Mouse (Mus musculus): Measurements from ENCODE around the gene Otulinl. TPM values are rescaled to one million over a fixed set of nuclear protein-coding genes. Genes with fewer than 3 reads are reported as not detected.

Gene Otulinl
- polyA plus RNA-seq, 1 experiment from 2014 or later, result 10.2 TPM

DNA sequence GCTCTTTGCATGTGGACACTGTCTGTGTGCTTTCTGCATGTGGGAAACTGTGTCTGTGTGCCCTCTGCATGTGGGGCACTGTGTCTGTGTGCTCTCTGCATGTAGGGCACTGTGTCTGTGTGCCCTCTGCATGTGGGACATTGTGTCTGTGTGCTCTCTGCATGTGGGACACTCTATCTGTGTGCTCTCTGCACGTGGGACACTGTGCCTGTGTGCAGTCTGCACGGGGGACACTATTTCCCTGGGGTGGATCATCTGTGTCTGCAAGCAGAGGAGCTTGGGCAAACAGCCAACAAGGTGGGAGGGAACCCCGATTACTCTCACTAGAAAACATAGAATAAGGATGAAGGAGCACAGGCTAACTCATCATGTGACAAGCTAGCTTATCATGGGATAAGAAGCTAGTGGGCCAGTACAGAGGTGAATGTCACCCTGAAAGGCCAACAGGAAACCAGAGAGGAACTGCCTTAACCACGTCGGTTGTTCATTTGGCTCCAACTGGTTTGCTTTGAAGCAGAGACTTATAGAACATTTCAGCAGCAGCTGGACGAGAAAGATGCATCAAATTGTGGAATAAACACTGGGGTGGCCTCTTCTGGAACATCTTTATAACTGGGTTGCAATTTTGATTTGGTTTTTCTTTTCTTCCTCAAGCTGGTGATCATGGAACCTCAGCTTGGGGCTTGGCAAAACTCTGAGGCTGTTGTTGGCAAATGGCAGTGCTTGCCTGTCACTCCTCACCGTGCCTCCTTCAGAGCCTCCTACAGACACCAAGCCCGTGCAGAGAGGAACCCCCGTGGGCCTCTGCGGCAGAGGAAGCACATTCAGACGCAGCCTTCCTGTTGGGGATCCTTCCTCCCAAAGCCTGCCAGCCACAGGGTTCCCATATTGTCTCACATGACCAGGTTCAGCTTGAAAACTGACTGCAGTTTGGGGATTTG lies 20.9 kb upstream of the Otulinl start:
- no peak overlapping the region for H3K4me2 ChIP-seq (replicated peaks)
- no peak for ATAC-seq (replicated peaks)
- no peaks in the 10 kb centered on the region for H3K36me3 ChIP-seq
- no peak overlapping the region for H3K9ac ChIP-seq (replicated peaks)
- no peak overlapping the region for H3K4me3 ChIP-seq
- 34% methylated on average over 11 of the region's 11 CpGs for WGBS
- no peaks in the 10 kb centered on the region for H3K9me3 ChIP-seq
- peaks cover 13% of the 10 kb centered on the region for H3K4me1 ChIP-seq
- H3K27me3 ChIP-seq, result no peaks in the 10 kb centered on the region
- H3K27ac ChIP-seq (replicated peaks), result 0 out of 2 replicates have a peak overlapping the region, but pooled peaks have one; percentile 5

DNA sequence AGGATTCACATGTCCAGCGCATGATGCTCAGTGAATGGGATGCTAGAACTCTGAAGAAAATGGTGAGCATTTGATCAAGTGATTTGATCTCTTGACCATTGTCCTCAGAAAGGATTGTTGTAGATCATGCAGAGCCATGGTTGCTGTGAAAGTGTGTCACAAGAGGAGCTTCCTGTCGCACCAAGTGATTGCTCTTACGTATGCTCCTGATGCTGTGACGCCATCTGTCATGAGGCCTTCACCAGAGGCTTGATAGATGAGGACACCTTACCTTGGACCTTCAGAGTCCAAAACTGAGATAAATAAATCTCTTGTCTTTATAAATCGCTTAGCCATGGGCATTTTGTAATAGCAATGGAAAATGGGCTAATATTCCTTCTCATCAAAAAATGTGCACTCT lies 16.3 kb upstream of the Otulinl start:
- 93% methylated on average over 5 of the region's 5 CpGs for WGBS
- Histone ChIP-seq H3K27ac (replicated peaks) (no peak overlapping the region), H3K4me1 (peaks cover 5% of the 10 kb centered on the region), H3K4me2 (replicated peaks) (no peak overlapping the region), H3K9ac (replicated peaks) (no peak overlapping the region), H3K9me3 (no peaks in the 10 kb centered on the region), H3K4me3 (no peak overlapping the region), H3K27me3 (no peaks in the 10 kb centered on the region), H3K36me3 (no peaks in the 10 kb centered on the region)
- no peak for ATAC-seq (replicated peaks)

DNA sequence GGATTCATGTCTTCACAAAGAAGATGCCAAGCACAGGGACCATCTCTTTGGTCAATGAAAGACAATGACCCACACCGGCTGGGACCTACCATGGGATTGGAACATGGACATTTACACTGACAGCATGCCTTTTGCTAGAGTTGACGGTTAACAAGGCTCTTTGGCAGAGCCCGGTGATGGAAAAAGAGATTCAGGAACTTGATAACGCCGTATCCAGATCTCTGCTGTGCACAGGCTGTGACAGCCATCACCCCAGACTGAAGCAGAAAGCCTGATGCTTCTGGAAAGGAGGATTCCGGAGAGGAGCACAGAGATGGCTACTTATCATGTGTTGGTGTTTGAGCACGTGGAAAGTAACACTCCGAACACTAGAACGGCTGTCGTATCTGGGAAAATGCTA lies 11.9 kb upstream of the Otulinl start:
- no peak for ATAC-seq (replicated peaks)
- Histone ChIP-seq H3K9me3 (no peaks in the 10 kb centered on the region), H3K27me3 (no peaks in the 10 kb centered on the region), H3K36me3 (no peaks in the 10 kb centered on the region), H3K4me1 (no peaks in the 10 kb centered on the region), H3K4me2 (replicated peaks) (no peak overlapping the region), H3K4me3 (no peak overlapping the region), H3K27ac (replicated peaks) (no peak overlapping the region), H3K9ac (replicated peaks) (no peak overlapping the region)
- 92% methylated on average over 10 of the region's 10 CpGs for WGBS

DNA sequence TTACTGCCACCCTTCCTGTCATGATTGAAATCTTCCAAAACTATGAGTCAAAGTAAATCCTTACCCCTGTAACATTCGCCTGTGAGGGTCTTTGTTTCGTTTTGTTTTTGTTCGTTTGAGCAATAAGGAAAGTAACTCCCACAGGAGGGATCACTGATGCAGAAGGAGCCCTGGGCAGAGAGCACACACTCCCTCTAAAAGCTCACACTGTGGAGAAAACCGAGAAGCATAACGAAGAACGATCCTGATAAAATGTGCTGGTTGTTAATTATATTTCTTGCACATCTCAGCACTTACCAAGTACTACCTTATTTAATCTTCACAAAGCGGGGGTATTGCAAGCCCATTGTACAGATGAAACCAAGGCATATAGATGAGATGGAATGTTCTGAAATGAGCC lies 10.8 kb upstream of the Otulinl start:
- no peaks in the 10 kb centered on the region for H3K4me1 ChIP-seq
- H3K4me2 ChIP-seq (replicated peaks), result no peak overlapping the region
- no peaks in the 10 kb centered on the region for H3K27me3 ChIP-seq
- no peaks in the 10 kb centered on the region for H3K36me3 ChIP-seq
- H3K27ac ChIP-seq (replicated peaks), result no peak overlapping the region
- no peaks in the 10 kb centered on the region for H3K9me3 ChIP-seq
- no peak overlapping the region for H3K9ac ChIP-seq (replicated peaks)
- ATAC-seq (replicated peaks), result no peak
- WGBS, result 60% methylated on average over 7 of the region's 7 CpGs
- no peak overlapping the region for H3K4me3 ChIP-seq

DNA sequence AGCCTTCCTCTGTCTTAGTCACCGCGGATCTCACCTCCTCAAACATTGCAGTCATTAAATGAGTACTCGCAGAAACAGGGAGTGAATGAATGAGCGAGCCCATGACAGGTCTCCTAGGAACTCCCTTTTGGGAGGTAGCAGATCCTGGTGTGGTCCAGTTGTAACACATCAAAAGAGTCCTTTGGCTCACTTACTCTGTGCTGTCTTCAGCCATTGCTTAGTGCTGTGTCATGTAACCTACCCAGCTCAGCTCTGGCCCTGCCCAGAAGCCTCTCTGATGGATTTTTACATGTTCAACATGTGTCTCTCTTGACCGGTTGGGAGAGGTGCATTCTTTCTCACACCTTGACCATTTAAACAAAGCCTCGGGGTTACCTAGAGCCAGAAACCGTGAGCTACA lies 9.8 kb upstream of the Otulinl start:
- WGBS, result 91% methylated on average over 7 of the region's 7 CpGs
- Histone ChIP-seq H3K4me3 (no peak overlapping the region), H3K27me3 (no peaks in the 10 kb centered on the region), H3K9me3 (no peaks in the 10 kb centered on the region), H3K36me3 (no peaks in the 10 kb centered on the region), H3K4me2 (replicated peaks) (no peak overlapping the region), H3K27ac (replicated peaks) (no peak overlapping the region), H3K4me1 (no peaks in the 10 kb centered on the region), H3K9ac (replicated peaks) (no peak overlapping the region)
- no peak for ATAC-seq (replicated peaks)

DNA sequence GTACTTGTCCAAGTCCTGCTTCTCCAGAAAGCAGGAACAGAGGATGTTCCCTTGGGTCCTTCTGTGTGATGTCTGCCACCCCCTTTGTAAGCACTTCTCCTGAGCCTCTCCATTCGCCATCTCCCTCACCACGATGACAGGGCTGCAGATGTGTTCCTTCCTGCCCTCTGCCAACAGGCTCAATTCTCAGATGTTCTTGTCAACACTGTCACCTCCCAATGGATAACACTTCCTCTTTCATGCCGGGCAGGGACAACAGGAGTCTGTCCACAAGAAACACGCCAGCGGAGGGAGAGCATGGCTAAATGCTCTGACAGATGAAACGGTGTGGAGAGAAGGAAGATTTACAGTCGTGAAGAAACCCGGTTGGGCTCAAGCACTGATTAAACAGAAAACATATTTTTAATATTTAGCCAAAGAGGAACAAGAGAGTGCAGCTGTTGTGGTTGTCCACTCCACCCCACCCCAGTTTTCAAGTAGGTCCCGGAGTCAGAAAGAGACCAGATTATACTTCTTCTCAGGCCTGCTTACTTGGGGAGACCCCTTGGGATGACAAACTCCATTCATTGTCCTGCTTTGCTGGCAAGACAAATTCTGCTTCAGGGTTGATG lies 6.8 kb upstream of the Otulinl start:
- H3K27ac ChIP-seq (replicated peaks), result no peak overlapping the region
- no peak overlapping the region for H3K9ac ChIP-seq (replicated peaks)
- no peak overlapping the region for H3K4me2 ChIP-seq (replicated peaks)
- H3K36me3 ChIP-seq, result no peaks in the 10 kb centered on the region
- H3K9me3 ChIP-seq, result no peaks in the 10 kb centered on the region
- no peaks in the 10 kb centered on the region for H3K4me1 ChIP-seq
- H3K27me3 ChIP-seq, result no peaks in the 10 kb centered on the region
- no peak overlapping the region for H3K4me3 ChIP-seq
- ATAC-seq (replicated peaks), result no peak
- 89% methylated on average over 9 of the region's 9 CpGs for WGBS

DNA sequence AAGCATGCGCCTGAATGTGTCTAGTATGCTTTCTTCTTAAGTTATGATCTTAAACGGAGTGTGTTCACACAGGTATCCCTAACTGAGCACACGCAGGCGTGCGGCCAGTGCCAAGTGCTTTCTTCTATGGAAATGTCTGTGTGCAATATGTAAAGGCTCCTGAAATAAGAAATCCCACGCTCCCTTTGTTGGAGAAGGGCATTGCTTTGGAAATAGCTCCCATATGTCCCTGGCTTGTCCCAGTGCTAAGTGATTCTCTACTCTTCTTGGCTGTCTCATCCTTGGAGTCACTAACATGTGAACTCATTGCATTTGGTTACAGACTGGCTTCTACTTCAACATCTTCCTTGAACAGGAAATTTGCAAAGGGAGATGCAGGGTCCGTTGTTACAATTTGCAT lies 3.4 kb upstream of the Otulinl start:
- WGBS, result 87% methylated on average over 7 of the region's 7 CpGs
- Histone ChIP-seq H3K4me2 (replicated peaks) (no peak overlapping the region), H3K9ac (replicated peaks) (no peak overlapping the region), H3K27me3 (no peaks in the 10 kb centered on the region), H3K4me3 (no peak overlapping the region), H3K4me1 (peaks cover 7% of the 10 kb centered on the region), H3K27ac (replicated peaks) (no peak overlapping the region), H3K9me3 (no peaks in the 10 kb centered on the region), H3K36me3 (no peaks in the 10 kb centered on the region)
- ATAC-seq (replicated peaks), result no peak

DNA sequence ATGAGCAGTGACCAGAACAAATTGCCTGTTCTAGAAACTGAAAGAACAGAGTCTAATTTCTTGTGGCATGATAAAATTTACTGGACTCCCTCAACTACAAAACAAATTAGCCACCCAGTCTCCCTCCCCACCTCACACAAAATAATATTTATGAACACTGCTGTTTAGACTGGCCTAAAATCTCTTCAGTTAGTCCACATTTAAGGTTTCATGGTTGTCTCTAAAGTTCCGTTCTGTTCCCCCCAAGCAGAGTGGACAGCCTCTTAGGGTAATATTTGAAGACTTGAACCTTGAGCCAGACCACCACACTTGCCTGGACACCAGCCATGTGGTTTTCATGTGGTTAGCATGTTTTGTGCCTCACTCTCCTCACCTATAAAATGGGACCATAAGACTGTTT lies 1.8 kb upstream of the Otulinl start:
- WGBS, result 98% methylated on average over 1 of the region's 1 CpGs
- H3K9ac ChIP-seq (replicated peaks), result no peak overlapping the region

DNA sequence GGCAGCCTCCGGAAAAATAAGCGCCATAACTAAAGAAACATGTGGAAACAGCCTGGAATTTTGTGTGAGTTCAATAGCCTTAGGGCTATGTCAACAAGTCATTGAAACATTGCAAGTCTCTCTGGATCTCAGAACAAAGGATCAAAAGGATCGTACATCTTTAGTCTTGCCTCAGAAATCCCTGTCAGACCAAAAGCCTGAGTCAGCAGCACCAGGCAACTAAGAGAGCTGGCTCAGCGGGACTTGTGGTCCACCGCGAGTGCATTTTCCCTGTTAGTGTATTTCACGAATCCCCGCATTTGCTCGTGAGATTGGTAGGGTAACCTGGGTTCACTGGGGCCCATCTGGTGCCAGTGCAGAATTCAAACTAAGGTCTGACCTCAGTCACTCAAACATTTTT lies 1.2 kb upstream of the Otulinl start:
- 52% methylated on average over 9 of the region's 9 CpGs for WGBS
- Histone ChIP-seq H3K36me3 (no peaks in the 10 kb centered on the region), H3K27me3 (no peaks in the 10 kb centered on the region), H3K4me1 (peaks cover 7% of the 10 kb centered on the region), H3K4me3 (no peak overlapping the region), H3K4me2 (replicated peaks) (no peak overlapping the region), H3K9ac (replicated peaks) (no peak overlapping the region), H3K9me3 (no peaks in the 10 kb centered on the region), H3K27ac (replicated peaks) (no peak overlapping the region)
- no peak for ATAC-seq (replicated peaks)

More for the DNA sequence above, 1.8 kb upstream of the Otulinl start:
- no peak for ATAC-seq (replicated peaks)
- H3K9me3 ChIP-seq, result no peaks in the 10 kb centered on the region
- H3K4me3 ChIP-seq, result no peak overlapping the region
- no peaks in the 10 kb centered on the region for H3K27me3 ChIP-seq
- no peak overlapping the region for H3K27ac ChIP-seq (replicated peaks)
- H3K4me2 ChIP-seq (replicated peaks), result no peak overlapping the region
- H3K36me3 ChIP-seq, result no peaks in the 10 kb centered on the region
- H3K4me1 ChIP-seq, result peaks cover 7% of the 10 kb centered on the region

DNA sequence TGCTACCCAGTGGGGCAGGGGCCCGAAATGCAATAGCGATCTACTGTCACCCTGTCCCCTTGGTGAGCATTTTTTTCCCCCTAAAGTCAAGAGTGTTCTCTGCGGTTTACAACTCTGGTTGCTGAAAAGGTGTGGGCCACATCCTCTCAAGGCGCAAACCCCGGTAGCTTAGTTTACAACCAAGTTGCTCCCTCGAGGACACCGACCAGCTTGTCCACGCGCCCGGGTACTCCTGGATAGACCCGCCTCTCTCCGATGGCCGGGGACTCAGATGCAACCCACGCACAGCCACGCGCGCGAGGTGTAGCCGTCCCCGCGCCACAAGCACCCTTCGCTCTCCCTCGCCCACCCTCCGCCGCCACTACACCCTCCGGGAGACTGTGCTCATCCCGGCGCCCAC lies 382 bp downstream of the Otulinl start:
- Histone ChIP-seq H3K27me3 (no peaks in the 10 kb centered on the region), H3K4me3 (peak overlapping the region; percentile 73), H3K36me3 (no peaks in the 10 kb centered on the region), H3K4me1 (peaks cover 9% of the 10 kb centered on the region), H3K27ac (replicated peaks) (peak overlapping the region; percentile 32), H3K4me2 (replicated peaks) (peak overlapping the region; percentile 96), H3K9me3 (no peaks in the 10 kb centered on the region), H3K9ac (replicated peaks) (peak overlapping the region; percentile 74)
- WGBS, result 2% methylated on average over 28 of the region's 28 CpGs
- ATAC-seq (replicated peaks), result no peak

DNA sequence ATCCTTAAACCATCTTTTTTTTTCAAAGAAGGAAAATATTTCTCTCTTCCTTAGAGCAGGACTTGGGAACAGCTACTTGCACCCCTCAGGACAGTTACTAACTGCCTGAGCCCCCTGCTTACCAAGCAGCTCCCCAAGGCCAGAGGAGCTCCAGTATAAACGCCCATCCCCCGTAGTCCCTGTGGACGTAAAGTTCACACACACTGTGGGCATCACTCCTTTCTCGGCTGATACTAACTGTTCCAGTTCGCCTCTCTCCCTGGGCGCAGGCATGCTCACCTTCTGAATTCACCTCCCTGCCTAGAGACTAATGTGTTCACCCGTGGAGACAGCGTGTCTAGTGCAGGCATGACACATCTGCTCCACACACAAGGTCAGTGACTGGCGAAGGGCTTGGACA lies 2.9 kb downstream of the Otulinl start:
- Histone ChIP-seq H3K27me3 (no peaks in the 10 kb centered on the region), H3K4me3 (no peak overlapping the region), H3K4me2 (replicated peaks) (no peak overlapping the region), H3K36me3 (no peaks in the 10 kb centered on the region), H3K4me1 (peaks cover 9% of the 10 kb centered on the region), H3K9me3 (no peaks in the 10 kb centered on the region), H3K9ac (replicated peaks) (no peak overlapping the region), H3K27ac (replicated peaks) (no peak overlapping the region)
- no peak for ATAC-seq (replicated peaks)
- WGBS, result 90% methylated on average over 9 of the region's 9 CpGs

DNA sequence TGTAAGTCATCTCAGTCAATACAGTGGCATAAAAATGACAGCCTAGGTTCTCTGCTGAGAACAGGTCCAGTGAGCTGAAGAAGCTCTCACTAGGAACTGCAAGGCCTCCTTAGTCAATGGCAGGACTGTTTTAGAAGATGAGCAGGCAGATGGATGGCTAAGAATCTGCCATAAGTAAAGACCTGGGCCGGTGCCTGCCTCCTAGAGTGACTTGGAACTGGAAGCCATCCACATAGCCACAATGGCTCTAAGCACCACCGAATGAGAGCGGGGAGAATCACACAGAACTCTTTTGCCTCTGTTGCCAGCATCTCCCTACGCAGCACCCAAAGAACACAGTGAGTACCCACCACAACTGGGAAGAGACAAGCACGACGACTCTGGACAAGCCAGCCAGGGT lies 3.6 kb downstream of the Otulinl start:
- no peaks in the 10 kb centered on the region for H3K36me3 ChIP-seq
- no peak overlapping the region for H3K4me3 ChIP-seq
- 88% methylated on average over 6 of the region's 6 CpGs for WGBS
- no peaks in the 10 kb centered on the region for H3K9me3 ChIP-seq
- no peak overlapping the region for H3K27ac ChIP-seq (replicated peaks)
- ATAC-seq (replicated peaks), result no peak
- H3K4me2 ChIP-seq (replicated peaks), result no peak overlapping the region
- H3K27me3 ChIP-seq, result no peaks in the 10 kb centered on the region
- H3K4me1 ChIP-seq, result peaks cover 9% of the 10 kb centered on the region
- no peak overlapping the region for H3K9ac ChIP-seq (replicated peaks)

Data from forebrain, embryonic 15.5 days (tissue).